Mouse (Mus musculus) midbrain, embryonic 14.5 days (tissue): ENCODE results near the gene Prickle2. TPM values are rescaled to one million over a fixed set of nuclear protein-coding genes. Genes with fewer than 3 reads are reported as not detected.

Experiments used
- ATAC-seq: fragments of 200-750 bp; cut with Nextera tagmentation; 2 replicates; pipeline ENCODE4 v1.8.0; 2017; ENCODE audit warnings: moderate number of reproducible peaks, moderate library complexity; ENCODE audit not compliant: low FRiP score, low TSS enrichment
- DNase-seq: peaks from one replicate; pipeline ENCODE4 v3.0.0-alpha.2; 2015
- H3K27ac ChIP-seq: fragments of 300-500 bp; sonication (generic); replicated peaks from 2 replicates; pipeline ENCODE4 v1.5.1; 2014; ENCODE audit warnings: mild to moderate bottlenecking, low read depth, low read length, moderate library complexity
- H3K27me3 ChIP-seq: fragments of 300-500 bp; sonication (generic); 2 replicates; pipeline ENCODE4 v1.6.1; 2014; ENCODE audit warnings: low read length, control low read depth, mixed read lengths; ENCODE audit not compliant: control insufficient read depth, insufficient read depth
- H3K36me3 ChIP-seq: fragments of 300-500 bp; sonication (generic); 2 replicates; pipeline ENCODE4 v1.6.1; 2014; ENCODE audit warnings: low read length, control low read depth; ENCODE audit not compliant: control insufficient read depth, insufficient read depth
- H3K4me1 ChIP-seq: fragments of 300-500 bp; sonication (generic); 2 replicates; pipeline ENCODE4 v1.6.1; 2014; ENCODE audit warnings: mild to moderate bottlenecking, antibody characterized with exemption, low read length, control low read depth; ENCODE audit not compliant: control insufficient read depth, insufficient read depth
- H3K4me2 ChIP-seq: fragments of 300-500 bp; sonication (generic); 2 replicates; pipeline ENCODE4 v1.6.1; 2014; ENCODE audit warnings: mild to moderate bottlenecking, low read length, moderate library complexity
- H3K4me3 ChIP-seq: fragments of 300-500 bp; sonication (generic); replicated peaks from 2 replicates; pipeline ENCODE4 v1.5.1; 2014; ENCODE audit warnings: low read depth, low read length
- H3K9ac ChIP-seq: fragments of 300-500 bp; sonication (generic); replicated peaks from 2 replicates; pipeline ENCODE4 v1.6.1; 2014; ENCODE audit warnings: mild to moderate bottlenecking, low read length, moderate library complexity
- H3K9me3 ChIP-seq: fragments of 300-500 bp; sonication (generic); 2 replicates; pipeline ENCODE4 v1.6.1; 2016; ENCODE audit warnings: low read length, control low read depth, mixed read lengths; ENCODE audit not compliant: control insufficient read depth
- WGBS: fragments of 180-500 bp; shearing (Covaris S2); extraction: QIAGEN DNeasy Blood & Tissue Kit; methylation state at CpG from one replicate; pipeline ENCODE4 v1.1.7; 2014; 5-methylcytosine and 5-hydroxymethylcytosine counted together
- polyA plus RNA-seq: library from polyadenylated mRNA; unstranded; fragments of >200 nt; fragmentation: Nextera tagmentation; extraction: Ambion mirVana; gene quantifications from 2 replicates; pipeline ENCODE4 v1.2.1, GENCODE M21; 2014

Gene Prickle2
- polyA plus RNA-seq, 1 experiment from 2014 or later: 18.0 TPM

DNA sequence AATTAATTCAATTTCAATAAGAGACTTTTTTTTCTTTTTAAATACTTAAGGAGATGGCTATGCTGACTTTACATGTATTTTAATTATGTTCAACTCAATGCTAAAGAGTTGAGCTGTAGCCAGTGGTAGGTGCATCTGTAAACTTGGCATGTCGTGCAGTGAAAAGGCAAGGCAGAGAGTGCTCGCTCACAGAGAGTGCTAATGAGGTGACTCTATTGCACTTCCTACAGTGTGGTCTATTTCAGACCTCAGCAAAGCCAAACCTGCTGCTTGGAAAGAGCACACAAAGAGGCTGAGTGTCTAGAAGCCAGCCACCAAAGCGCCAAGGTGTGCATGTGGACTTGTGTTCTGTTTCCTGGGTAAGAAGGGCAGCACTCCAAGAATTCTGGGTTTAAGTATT, 109.6 kb downstream of the Prickle2 start:
- Histone ChIP-seq H3K36me3 (no peaks in the 10 kb centered on the region), H3K27me3 (no peaks in the 10 kb centered on the region), H3K9me3 (no peaks in the 10 kb centered on the region), H3K4me2 (no peak overlapping the region), H3K27ac (no peak overlapping the region), H3K4me1 (no peaks in the 10 kb centered on the region), H3K9ac (no peak overlapping the region), H3K4me3 (no peak overlapping the region)
- ATAC-seq: no peak
- no peak for DNase-seq
- WGBS: 82% methylated on average over 3 of the region's 3 CpGs

DNA sequence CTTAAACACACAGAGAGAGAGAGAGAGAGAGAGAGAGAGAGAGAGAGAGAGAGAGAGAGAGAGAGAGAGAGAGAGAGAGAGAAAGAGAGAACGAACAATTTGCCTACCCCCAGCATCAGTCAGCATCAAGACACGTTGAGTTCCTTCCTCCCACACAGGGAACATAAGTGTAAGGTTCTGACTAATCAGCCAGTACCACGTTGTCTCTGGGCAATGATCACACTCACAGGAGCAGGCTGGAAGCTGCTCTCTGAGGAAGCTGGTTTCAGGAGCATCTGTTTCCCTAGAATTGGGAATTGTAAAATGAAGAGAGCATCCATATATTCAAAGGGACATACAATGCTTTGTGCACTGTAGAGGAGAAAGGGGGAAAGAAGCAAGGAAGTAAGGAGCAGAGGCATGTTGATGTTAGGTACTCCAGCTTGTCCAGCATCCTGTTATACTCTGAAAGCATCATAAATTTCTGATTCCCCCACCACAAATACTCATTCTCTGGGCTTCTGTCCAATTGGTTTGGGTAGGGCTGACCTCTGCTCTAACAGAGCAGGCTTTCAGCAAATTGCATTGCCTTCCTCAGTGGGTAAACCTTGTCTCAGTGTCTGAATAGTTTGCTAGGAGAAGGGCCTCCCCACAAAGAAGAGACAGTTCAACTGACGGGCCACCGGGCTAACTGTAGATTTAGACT, 116.4 kb downstream of the Prickle2 start:
- Histone ChIP-seq H3K4me3 (no peak overlapping the region), H3K9ac (no peak overlapping the region), H3K27ac (no peak overlapping the region), H3K9me3 (no peaks in the 10 kb centered on the region), H3K4me1 (no peaks in the 10 kb centered on the region), H3K4me2 (no peak overlapping the region), H3K36me3 (no peaks in the 10 kb centered on the region), H3K27me3 (no peaks in the 10 kb centered on the region)
- ATAC-seq (no peak), DNase-seq (no peak)
- 82% methylated on average over 5 of the region's 5 CpGs for WGBS

DNA sequence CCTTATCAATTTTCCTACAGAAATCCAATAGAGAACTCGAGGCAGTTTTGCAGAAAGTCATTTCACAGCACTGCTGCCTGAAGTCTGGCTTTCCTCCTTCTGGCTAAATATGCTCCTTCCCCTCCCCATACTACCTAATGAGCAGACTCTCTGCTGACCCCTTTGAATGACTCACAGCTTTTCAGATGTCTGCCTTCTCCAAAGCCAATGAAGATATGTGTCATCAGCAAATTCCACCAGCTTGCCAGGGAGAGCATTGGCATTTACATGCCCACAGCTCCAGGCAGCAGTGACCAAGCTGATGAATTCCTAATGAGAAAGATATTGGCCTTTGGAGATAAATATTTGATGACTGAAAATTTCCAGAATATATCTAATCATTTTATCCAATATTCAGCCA, 121.9 kb downstream of the Prickle2 start:
- no peak for DNase-seq
- H3K27me3 ChIP-seq: no peaks in the 10 kb centered on the region
- ATAC-seq: no peak

DNA sequence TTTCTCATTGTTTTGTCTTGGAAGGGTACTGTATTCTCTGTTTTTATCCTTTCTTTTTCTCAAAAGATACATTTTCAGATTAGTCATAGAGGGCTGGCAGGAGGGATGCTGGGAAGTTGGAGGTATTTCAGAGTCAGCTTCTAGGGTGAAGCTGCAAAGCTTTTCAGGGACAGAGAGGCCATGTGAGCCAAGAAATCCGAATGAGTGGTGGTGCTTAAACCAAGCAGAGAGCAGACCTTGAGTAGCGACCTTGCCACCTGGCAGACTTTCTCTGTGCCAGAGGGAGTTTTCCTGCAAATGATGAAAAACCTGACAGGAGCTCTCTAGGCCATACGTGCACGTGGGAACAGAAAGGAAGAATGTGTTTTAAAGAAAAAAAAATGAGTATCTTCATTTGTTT, 130.7 kb downstream of the Prickle2 start:
- Histone ChIP-seq H3K9ac (no peak overlapping the region), H3K9me3 (no peaks in the 10 kb centered on the region), H3K27ac (no peak overlapping the region), H3K36me3 (no peaks in the 10 kb centered on the region), H3K4me1 (peaks cover under 1% of the 10 kb centered on the region; the same call in 1 of the 2 replicates), H3K4me2 (no peak overlapping the region), H3K27me3 (no peaks in the 10 kb centered on the region), H3K4me3 (no peak overlapping the region)
- DNase-seq: no peak
- ATAC-seq: no peak
- 74% methylated on average over 4 of the region's 4 CpGs for WGBS

More for the DNA sequence above, 121.9 kb downstream of the Prickle2 start:
- no peak overlapping the region for H3K9ac ChIP-seq
- no peak overlapping the region for H3K4me2 ChIP-seq
- H3K4me3 ChIP-seq: no peak overlapping the region
- H3K36me3 ChIP-seq: no peaks in the 10 kb centered on the region
- H3K4me1 ChIP-seq: no peaks in the 10 kb centered on the region
- WGBS: 60% methylated on average over 1 of the region's 1 CpGs
- H3K27ac ChIP-seq: peak overlapping the region; percentile 22; the same call in 1 of the 2 replicates
- no peaks in the 10 kb centered on the region for H3K9me3 ChIP-seq

DNA sequence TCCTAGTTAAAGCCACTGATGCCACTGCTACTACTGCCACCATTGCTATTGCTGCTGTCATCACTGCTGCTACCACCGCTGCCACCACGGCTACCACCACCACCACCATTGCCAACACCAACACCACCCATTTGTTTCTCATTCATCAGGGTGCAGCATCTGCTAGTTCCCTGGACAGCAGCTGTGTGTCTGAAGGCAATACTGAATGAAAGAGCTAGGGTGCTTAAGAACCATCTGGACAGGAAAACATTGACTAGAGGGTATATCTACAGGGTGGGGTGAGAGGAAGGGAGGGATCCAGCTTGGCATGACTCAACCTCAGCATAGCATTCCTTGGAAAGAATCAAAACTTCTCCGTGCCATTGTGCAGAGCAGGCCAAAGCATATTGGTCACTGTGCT, 133.8 kb downstream of the Prickle2 start:
- no peak for DNase-seq
- ATAC-seq: no peak
- Histone ChIP-seq H3K27me3 (no peaks in the 10 kb centered on the region), H3K4me2 (no peak overlapping the region), H3K27ac (no peak overlapping the region), H3K4me1 (peaks cover 8% of the 10 kb centered on the region), H3K4me3 (no peak overlapping the region), H3K9ac (no peak overlapping the region), H3K9me3 (no peaks in the 10 kb centered on the region), H3K36me3 (no peaks in the 10 kb centered on the region)
- 95% methylated on average over 3 of the region's 3 CpGs for WGBS

DNA sequence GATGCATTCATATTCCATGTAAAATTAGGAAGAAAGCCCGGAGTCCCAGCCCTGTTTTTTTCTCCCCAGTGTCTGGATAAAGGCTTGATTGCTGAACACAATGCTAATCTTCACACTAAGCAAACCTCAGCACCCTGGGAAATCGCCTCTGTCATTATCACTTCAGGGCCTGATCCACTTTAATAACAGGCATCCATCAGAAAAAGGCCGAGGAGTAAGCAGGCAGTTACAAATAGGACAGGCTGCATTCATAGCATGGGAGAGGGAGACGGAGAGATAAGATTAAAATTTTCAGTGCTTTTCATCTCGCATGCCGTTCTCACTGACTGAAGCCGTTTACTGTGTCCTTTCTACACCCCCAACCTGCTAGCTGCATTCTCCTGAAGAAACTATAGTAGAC, 135.9 kb downstream of the Prickle2 start:
- H3K27ac ChIP-seq: peak overlapping the region; percentile 65
- H3K4me2 ChIP-seq: no peak overlapping the region; the same call in 1 of the 2 replicates
- 15% methylated on average over 7 of the region's 7 CpGs for WGBS
- H3K9ac ChIP-seq: peak overlapping the region; percentile 7; the same call in 1 of the 2 replicates
- H3K4me1 ChIP-seq: peaks cover 8% of the 10 kb centered on the region
- DNase-seq (peak; percentile 49), ATAC-seq (no peak)
- no peaks in the 10 kb centered on the region for H3K27me3 ChIP-seq
- H3K4me3 ChIP-seq: no peak overlapping the region
- H3K36me3 ChIP-seq: no peaks in the 10 kb centered on the region
- no peaks in the 10 kb centered on the region for H3K9me3 ChIP-seq

DNA sequence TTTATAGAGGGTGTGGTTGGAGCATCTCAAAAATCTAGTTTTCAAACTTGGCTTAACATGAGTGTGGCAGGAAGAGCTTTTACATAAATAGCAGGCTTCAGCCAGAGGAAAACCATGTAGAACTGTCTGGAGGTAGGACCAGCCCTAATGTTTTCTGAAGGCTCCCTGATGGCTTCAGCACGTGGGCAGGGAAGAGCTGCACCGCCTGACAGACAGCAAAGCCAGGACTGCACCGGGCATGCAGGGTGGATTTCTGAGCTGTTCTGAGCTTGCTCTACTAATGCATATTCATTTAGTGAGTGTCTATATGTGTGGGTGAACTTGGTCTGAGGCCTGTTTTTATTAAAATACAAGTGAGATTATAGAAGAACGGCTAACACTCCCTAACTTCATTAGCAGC, 136.7 kb downstream of the Prickle2 start:
- H3K4me1 ChIP-seq: peaks cover 8% of the 10 kb centered on the region
- H3K4me3 ChIP-seq: no peak overlapping the region
- H3K36me3 ChIP-seq: no peaks in the 10 kb centered on the region
- H3K27me3 ChIP-seq: no peaks in the 10 kb centered on the region
- no peak overlapping the region for H3K4me2 ChIP-seq
- ATAC-seq (no peak), DNase-seq (no peak)
- no peak overlapping the region for H3K9ac ChIP-seq
- no peaks in the 10 kb centered on the region for H3K9me3 ChIP-seq
- H3K27ac ChIP-seq: no peak overlapping the region
- WGBS: 54% methylated on average over 4 of the region's 4 CpGs

DNA sequence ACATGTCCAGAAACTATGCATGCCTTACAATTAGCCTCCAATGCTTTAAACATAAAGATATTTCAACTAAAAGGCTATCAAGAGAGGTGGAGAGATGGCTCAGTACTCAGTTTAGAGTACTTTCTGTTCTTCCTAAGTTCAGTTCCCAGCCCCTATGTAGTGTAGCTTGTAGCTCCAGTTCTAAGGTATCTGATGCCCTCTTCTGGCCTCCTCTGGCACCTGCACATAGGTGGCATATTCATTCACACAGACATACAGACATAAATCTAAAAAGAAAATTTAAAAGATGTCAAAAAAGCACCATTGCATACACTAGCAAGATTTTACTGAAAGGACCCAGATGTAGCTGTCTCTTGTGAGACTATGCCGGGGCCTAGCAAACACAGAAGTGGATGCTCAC, 146.7 kb downstream of the Prickle2 start:
- DNase-seq: no peak
- 100% methylated on average over 1 of the region's 1 CpGs for WGBS
- Histone ChIP-seq H3K4me2 (no peak overlapping the region), H3K9ac (no peak overlapping the region), H3K36me3 (no peaks in the 10 kb centered on the region), H3K9me3 (no peaks in the 10 kb centered on the region), H3K4me1 (no peaks in the 10 kb centered on the region), H3K27me3 (no peaks in the 10 kb centered on the region), H3K4me3 (no peak overlapping the region), H3K27ac (no peak overlapping the region)
- ATAC-seq: no peak

DNA sequence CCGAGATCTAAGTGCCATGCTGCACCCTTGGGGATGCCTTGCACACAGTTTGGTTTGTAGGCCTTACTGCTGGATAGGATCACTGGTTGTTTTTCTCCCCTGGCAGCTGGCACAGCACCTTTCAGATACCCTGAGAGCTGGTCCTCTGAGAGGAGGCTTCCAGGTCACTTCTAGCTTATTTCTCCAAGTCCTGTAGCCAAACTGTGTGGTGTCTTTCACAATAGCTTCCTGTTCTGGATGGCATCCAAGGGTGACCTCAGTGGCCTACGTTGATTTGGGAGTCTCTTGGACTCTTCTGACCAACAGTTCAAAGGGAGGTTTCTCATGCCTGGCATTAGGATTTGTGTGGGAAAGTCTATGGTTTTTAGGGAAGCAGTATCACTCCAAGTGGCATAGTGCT, 150.3 kb downstream of the Prickle2 start:
- Histone ChIP-seq H3K4me2 (no peak overlapping the region), H3K4me3 (no peak overlapping the region), H3K9me3 (no peaks in the 10 kb centered on the region), H3K4me1 (no peaks in the 10 kb centered on the region), H3K27me3 (no peaks in the 10 kb centered on the region), H3K27ac (no peak overlapping the region), H3K36me3 (no peaks in the 10 kb centered on the region), H3K9ac (no peak overlapping the region)
- DNase-seq (no peak), ATAC-seq (no peak)
- WGBS: 68% methylated on average over 2 of the region's 2 CpGs
